Mouse (Mus musculus): ENCODE measurements at regions not wholly inside any gene's neighbourhood (a gene's known extent, or its start where the extent isn't known, plus 50 kb on each side); places are given as distances from the start of the nearest gene placed in this dataset.

- TF ChIP-seq POLR2A (IDR thresholded peaks at IDR 0.05; ENCODE audit: low read depth, low read length): no peak
- TF ChIP-seq CTCF (IDR thresholded peaks at IDR 0.05; ENCODE audit: extremely low read depth, insufficient read length, insufficient replicate concordance, low read depth, low read length): no peak
Measured at GRCm38 (mm10) chr4:32140068-32140467, 98.5 kb upstream of the Bach2 start.

All from small intestine, adult 2 months (tissue).